Mouse (Mus musculus): ENCODE results near the gene Mrpl10. TPM values are rescaled to one million over a fixed set of nuclear protein-coding genes. Genes with fewer than 3 reads are reported as not detected.

Gene Mrpl10
- polyA plus RNA-seq, 1 experiment from 2014 or later = 71.3 TPM

DNA sequence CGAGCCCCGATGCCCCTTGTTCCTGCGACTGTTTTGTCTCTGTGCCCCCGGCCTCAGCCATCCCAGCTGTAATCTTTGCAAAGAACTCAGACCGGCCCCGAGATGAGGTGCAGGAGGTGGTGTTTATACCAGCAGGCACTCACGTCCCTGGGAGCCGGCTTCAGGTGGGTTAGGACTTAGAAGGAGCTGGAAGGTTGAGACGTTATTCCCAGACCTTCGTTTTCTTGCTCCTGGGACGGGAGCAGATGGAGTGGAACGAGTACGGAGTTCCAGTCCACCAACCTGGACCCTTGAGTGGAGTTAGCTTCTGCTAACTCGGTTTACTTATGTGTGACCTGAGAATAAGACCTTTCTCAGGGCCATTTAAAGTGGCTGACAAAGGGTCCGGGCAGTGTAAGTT is 10.9 kb upstream of the Mrpl10 start:
- H3K9ac ChIP-seq = peak overlapping the region; percentile 72
- WGBS = 23% methylated on average over 15 of the region's 15 CpGs
- peaks cover 16% of the 10 kb centered on the region; the same call in 1 of the 2 replicates for H3K36me3 ChIP-seq
- no peak overlapping the region for H3K27ac ChIP-seq (ENCODE audit: poor library complexity, severe bottlenecking)
- H3K4me2 ChIP-seq = peak overlapping the region; percentile 86
- no peak for ATAC-seq (ENCODE audit: insufficient number of reproducible peaks, low FRiP score)
- H3K9me3 ChIP-seq (replicated peaks) = no peaks in the 10 kb centered on the region
- peaks cover 16% of the 10 kb centered on the region for H3K4me1 ChIP-seq (replicated peaks)
- H3K4me3 ChIP-seq = peak overlapping the region; percentile 71
- H3K27me3 ChIP-seq (replicated peaks) = no peaks in the 10 kb centered on the region

DNA sequence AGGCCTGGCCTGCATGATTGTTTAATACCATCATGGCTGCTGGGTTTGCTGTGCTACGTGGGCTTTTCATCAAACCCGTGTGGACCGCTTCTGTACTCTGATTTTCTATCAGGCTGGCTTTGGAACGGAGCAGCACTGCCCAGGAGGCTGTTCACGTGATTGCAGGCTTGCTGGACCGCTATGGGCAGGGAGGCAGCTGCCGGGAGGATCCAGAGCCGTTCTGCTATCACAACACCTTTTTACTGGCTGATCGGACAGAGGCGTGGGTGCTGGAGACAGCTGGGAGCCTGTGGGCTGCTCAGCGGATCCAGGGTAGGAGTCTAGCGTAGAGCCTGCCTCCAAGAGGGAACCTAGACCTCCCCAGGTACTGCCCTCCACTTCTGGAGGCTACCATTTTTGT is 9.4 kb upstream of the Mrpl10 start:
- Histone ChIP-seq H3K9me3 (replicated peaks) (no peaks in the 10 kb centered on the region), H3K4me3 (no peak overlapping the region), H3K9ac (no peak overlapping the region), H3K27ac (ENCODE audit: poor library complexity, severe bottlenecking) (no peak overlapping the region), H3K36me3 (peaks cover 16% of the 10 kb centered on the region; the same call in 1 of the 2 replicates), H3K4me1 (replicated peaks) (peaks cover 8% of the 10 kb centered on the region), H3K27me3 (replicated peaks) (0 out of 2 replicates have a peak, but pooled peaks cover 4% of the 10 kb centered on the region), H3K4me2 (no peak overlapping the region)
- 63% methylated on average over 12 of the region's 12 CpGs for WGBS
- ATAC-seq (ENCODE audit: insufficient number of reproducible peaks, low FRiP score) = no peak

DNA sequence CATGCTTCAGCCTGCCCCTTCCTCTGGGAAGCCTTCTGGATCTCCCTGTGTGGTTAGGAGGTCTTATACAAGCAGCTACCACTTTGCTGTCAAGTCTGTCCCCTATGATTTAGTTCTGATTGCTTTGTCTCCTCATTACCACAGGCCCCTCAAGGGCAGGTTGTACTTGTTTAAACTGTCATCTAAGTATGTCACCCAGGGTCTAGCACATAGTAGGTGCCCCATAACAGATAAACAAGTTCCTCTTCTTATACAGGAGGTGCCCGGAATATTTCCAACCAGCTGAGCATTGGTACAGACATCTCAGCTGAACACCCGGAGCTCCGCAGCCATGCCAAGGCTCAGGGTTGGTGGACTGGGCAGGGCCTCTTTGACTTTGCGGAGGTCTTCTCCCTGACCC is 8.9 kb upstream of the Mrpl10 start:
- no peak for ATAC-seq (ENCODE audit: insufficient number of reproducible peaks, low FRiP score)

DNA sequence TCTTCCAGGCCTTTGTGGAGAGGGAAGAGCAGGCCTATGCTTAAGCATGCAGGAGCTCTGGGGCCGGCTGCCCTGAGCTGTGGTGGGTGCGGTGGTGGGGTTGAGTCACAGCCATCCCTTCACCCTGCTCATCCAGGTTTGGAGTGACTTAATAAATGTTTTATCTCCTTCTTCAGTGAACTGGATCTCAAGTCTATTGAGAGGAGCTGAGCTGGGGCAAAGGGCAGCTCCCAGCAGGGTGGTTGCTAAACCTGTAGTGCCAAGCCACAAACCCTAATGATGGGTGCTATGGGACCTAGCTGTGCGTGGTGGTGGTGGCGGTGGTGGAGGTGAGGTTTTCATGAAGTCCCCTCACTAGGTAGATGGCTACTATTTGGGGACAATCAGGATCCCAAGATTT is 7.6 kb upstream of the Mrpl10 start:
- peaks cover 8% of the 10 kb centered on the region for H3K4me1 ChIP-seq (replicated peaks)
- no peak overlapping the region for H3K9ac ChIP-seq
- no peaks in the 10 kb centered on the region for H3K9me3 ChIP-seq (replicated peaks)
- H3K27ac ChIP-seq (ENCODE audit: poor library complexity, severe bottlenecking) = no peak overlapping the region
- H3K4me2 ChIP-seq = no peak overlapping the region
- H3K27me3 ChIP-seq (replicated peaks) = 0 out of 2 replicates have a peak, but pooled peaks cover 4% of the 10 kb centered on the region
- H3K36me3 ChIP-seq = peaks cover 16% of the 10 kb centered on the region; the same call in 1 of the 2 replicates
- no peak for ATAC-seq (ENCODE audit: insufficient number of reproducible peaks, low FRiP score)
- no peak overlapping the region for H3K4me3 ChIP-seq
- WGBS = 91% methylated on average over 4 of the region's 4 CpGs

More for the DNA sequence above, 8.9 kb upstream of the Mrpl10 start:
- Histone ChIP-seq H3K9ac (0 out of 2 replicates have a peak overlapping the region, but pooled peaks have one; percentile 14), H3K4me1 (replicated peaks) (peaks cover 8% of the 10 kb centered on the region), H3K27me3 (replicated peaks) (0 out of 2 replicates have a peak, but pooled peaks cover 4% of the 10 kb centered on the region), H3K4me2 (no peak overlapping the region), H3K4me3 (no peak overlapping the region), H3K36me3 (peaks cover 16% of the 10 kb centered on the region; the same call in 1 of the 2 replicates), H3K9me3 (replicated peaks) (no peaks in the 10 kb centered on the region), H3K27ac (ENCODE audit: poor library complexity, severe bottlenecking) (no peak overlapping the region)
- 88% methylated on average over 4 of the region's 4 CpGs for WGBS

DNA sequence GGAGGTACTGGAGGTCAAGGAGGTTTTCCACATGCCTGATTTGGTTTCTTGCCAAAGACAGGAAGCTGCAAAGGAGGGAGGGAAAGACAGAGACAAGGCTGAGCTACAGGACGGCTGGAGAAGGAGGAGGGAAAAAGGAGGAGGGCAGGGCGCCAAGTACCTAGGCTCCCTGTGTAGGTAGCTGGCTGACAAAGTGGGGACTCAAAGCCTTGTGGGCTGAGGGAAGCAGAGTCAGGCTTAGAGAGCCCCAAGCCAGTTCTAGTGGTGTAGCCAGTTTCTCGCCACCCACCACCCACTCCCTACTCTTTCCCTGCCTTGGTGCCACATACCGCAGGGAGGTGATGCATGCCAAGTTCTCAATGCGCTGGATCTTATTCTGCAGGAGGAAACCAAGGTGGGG is 5.2 kb upstream of the Mrpl10 start:
- peaks cover 3% of the 10 kb centered on the region; the same call in 1 of the 2 replicates for H3K4me1 ChIP-seq (replicated peaks)
- no peak overlapping the region for H3K4me3 ChIP-seq
- WGBS = 73% methylated on average over 5 of the region's 5 CpGs
- no peak overlapping the region for H3K9ac ChIP-seq
- H3K4me2 ChIP-seq = no peak overlapping the region
- H3K36me3 ChIP-seq = peaks cover 16% of the 10 kb centered on the region; the same call in 1 of the 2 replicates
- H3K9me3 ChIP-seq (replicated peaks) = no peaks in the 10 kb centered on the region
- H3K27ac ChIP-seq (ENCODE audit: poor library complexity, severe bottlenecking) = no peak overlapping the region
- 0 out of 2 replicates have a peak, but pooled peaks cover 4% of the 10 kb centered on the region for H3K27me3 ChIP-seq (replicated peaks)
- no peak for ATAC-seq (ENCODE audit: insufficient number of reproducible peaks, low FRiP score)

DNA sequence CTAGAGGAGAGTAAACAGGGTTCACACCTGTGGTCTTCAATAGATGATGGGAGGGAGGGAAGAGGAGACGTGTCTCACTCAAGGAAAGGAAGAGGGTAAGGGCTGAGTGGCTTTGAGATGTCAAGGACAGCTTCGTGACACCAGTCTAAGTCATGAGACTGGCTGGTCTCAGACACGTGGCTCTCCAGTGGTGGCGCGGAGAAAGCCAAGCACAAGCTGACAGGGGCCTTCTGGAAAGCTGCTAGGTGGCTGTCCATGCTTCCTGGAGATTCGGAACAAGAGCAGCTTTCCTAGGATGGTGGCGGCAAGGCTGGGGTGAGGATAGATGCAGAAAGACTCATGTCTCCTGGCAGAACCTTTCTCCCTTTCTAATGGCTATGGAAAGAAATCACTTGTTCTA is 2.5 kb upstream of the Mrpl10 start:
- no peak for ATAC-seq (ENCODE audit: insufficient number of reproducible peaks, low FRiP score)
- no peak overlapping the region for H3K4me3 ChIP-seq
- H3K4me1 ChIP-seq (replicated peaks) = peaks cover 12% of the 10 kb centered on the region
- 0 out of 2 replicates have a peak, but pooled peaks cover 4% of the 10 kb centered on the region for H3K27me3 ChIP-seq (replicated peaks)
- peaks cover 6% of the 10 kb centered on the region; the same call in 1 of the 2 replicates for H3K36me3 ChIP-seq
- H3K9me3 ChIP-seq (replicated peaks) = no peaks in the 10 kb centered on the region
- H3K4me2 ChIP-seq = no peak overlapping the region
- WGBS = 55% methylated on average over 7 of the region's 7 CpGs
- no peak overlapping the region for H3K27ac ChIP-seq (ENCODE audit: poor library complexity, severe bottlenecking)
- H3K9ac ChIP-seq = no peak overlapping the region

DNA sequence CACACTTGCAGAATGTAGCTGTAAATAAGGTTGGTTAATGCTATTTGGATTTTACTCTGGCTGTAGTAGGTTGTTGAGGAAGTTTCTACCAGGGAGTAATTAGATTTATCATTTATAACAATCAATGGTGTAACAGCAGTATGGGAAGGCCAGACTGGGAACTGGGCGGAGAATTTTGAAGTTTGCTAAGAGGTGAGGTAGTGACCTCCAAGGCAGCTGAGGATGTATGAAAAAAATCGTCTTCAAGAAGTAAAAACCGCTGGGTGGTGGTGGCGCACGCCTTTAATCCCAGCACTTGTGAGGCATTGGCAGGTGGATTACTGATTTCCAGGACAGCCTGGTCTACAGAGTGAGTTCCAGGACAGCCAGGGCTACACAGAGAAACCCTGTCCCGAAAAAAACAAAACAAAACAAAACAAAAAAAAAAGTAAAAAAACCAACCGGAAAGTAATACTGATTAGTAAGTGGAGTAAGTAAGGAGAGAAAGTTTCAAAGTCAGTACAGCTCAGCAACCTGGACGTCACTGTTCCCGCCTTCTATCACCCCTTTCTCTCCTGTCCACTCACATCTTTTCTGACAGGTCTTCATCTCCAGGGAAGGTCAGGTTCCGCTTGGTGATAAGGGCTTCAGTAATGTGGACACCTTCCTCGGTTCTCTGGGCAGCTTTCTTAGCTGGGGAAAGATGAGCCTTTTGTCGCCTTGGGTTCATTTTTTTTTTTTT is 899 bp upstream of the Mrpl10 start:
- Histone ChIP-seq H3K36me3 (peaks cover 19% of the 10 kb centered on the region), H3K27me3 (replicated peaks) (0 out of 2 replicates have a peak, but pooled peaks cover 4% of the 10 kb centered on the region), H3K4me1 (replicated peaks) (peaks cover 12% of the 10 kb centered on the region), H3K4me2 (peak overlapping the region; percentile 96), H3K4me3 (peak overlapping the region; percentile 98), H3K27ac (ENCODE audit: poor library complexity, severe bottlenecking) (no peak overlapping the region), H3K9me3 (replicated peaks) (no peaks in the 10 kb centered on the region), H3K9ac (0 out of 2 replicates have a peak overlapping the region, but pooled peaks have one; percentile 14)
- no peak for ATAC-seq (ENCODE audit: insufficient number of reproducible peaks, low FRiP score)
- WGBS = 40% methylated on average over 12 of the region's 12 CpGs

DNA sequence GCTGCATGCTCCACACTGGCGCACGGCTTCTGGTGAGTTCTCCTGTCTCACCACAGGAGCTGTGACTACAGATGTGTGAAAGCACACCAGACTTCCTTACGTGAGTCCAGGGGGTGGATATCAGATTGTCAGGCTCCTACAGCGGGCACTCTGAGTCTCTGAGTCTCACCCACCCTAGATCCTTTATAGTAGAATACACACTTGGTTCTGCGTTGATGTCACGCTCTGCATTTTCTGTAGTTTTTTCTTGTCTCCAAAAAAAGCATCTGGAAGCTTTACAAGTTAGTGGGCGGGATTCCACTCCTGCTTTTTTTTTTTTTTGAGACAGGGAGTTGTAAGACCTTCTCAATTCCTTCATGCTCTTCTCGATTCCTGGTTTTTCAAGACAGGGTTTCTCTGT is 3.5 kb downstream of the Mrpl10 start:
- H3K4me2 ChIP-seq = no peak overlapping the region
- 90% methylated on average over 8 of the region's 8 CpGs for WGBS
- no peaks in the 10 kb centered on the region for H3K27me3 ChIP-seq (replicated peaks)
- ATAC-seq (ENCODE audit: insufficient number of reproducible peaks, low FRiP score) = no peak
- H3K9ac ChIP-seq = no peak overlapping the region
- H3K27ac ChIP-seq (ENCODE audit: poor library complexity, severe bottlenecking) = no peak overlapping the region
- peaks cover 44% of the 10 kb centered on the region for H3K36me3 ChIP-seq
- H3K9me3 ChIP-seq (replicated peaks) = no peaks in the 10 kb centered on the region
- H3K4me3 ChIP-seq = no peak overlapping the region
- H3K4me1 ChIP-seq (replicated peaks) = peaks cover 12% of the 10 kb centered on the region

DNA sequence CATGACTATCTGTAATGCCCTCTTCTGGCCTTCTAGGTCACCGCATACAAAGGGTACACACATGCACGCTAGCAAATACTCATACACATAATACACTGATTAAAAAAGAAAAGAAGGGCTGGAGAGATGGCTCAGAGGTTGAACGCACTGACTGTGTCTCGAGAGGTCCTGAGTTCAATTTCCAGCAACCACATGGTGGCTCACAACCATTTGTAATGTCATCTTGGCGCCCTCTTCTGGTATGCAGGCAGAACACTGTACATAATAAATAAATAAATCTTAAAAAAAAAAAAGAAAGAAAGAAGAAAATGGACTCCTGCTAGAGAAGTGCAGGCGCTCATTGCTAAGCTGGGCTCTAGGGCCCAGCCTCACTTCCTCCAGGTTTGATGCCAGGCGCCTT is 4.5 kb downstream of the Mrpl10 start:
- Histone ChIP-seq H3K36me3 (peaks cover 44% of the 10 kb centered on the region), H3K9me3 (replicated peaks) (no peaks in the 10 kb centered on the region), H3K4me2 (no peak overlapping the region), H3K4me3 (no peak overlapping the region), H3K4me1 (replicated peaks) (peaks cover 15% of the 10 kb centered on the region), H3K9ac (no peak overlapping the region), H3K27me3 (replicated peaks) (no peaks in the 10 kb centered on the region), H3K27ac (ENCODE audit: poor library complexity, severe bottlenecking) (no peak overlapping the region)
- ATAC-seq (ENCODE audit: insufficient number of reproducible peaks, low FRiP score) = no peak
- WGBS = 81% methylated on average over 7 of the region's 7 CpGs

DNA sequence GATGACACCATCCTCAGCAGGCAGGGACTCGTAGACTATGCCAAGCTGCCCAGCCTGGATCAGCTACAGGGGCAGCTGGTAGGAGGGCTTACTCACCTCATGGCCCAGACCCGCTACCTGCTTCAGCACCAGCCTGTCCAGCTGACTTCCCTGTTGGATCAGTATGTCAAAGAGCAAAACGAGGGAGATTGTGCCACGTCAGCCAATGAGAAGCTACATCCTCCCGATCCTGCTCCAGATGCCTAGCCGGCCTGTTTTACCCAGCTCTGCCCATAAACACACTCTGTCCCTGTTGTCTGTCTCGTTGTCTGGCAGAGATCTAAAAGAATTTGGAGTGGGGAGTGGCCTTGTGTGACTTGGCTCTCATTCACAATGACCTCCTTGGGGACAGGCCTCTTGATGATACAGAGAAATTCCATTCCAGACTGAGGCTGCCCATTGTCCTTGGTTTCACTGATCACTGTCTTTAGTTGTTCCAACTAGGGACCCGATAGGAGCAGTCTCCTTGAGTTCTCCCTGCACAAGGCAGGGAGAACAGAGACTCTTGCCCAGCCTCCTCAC is 6.8 kb downstream of the Mrpl10 start:
- H3K4me2 ChIP-seq = no peak overlapping the region
- no peak for ATAC-seq (ENCODE audit: insufficient number of reproducible peaks, low FRiP score)
- H3K9ac ChIP-seq = no peak overlapping the region; the same call in 1 of the 2 replicates
- H3K4me1 ChIP-seq (replicated peaks) = peaks cover 18% of the 10 kb centered on the region
- no peaks in the 10 kb centered on the region for H3K27me3 ChIP-seq (replicated peaks)
- H3K36me3 ChIP-seq = peaks cover 53% of the 10 kb centered on the region
- H3K4me3 ChIP-seq = no peak overlapping the region
- 78% methylated on average over 8 of the region's 8 CpGs for WGBS
- no peak overlapping the region for H3K27ac ChIP-seq (ENCODE audit: poor library complexity, severe bottlenecking)
- H3K9me3 ChIP-seq (replicated peaks) = no peaks in the 10 kb centered on the region

DNA sequence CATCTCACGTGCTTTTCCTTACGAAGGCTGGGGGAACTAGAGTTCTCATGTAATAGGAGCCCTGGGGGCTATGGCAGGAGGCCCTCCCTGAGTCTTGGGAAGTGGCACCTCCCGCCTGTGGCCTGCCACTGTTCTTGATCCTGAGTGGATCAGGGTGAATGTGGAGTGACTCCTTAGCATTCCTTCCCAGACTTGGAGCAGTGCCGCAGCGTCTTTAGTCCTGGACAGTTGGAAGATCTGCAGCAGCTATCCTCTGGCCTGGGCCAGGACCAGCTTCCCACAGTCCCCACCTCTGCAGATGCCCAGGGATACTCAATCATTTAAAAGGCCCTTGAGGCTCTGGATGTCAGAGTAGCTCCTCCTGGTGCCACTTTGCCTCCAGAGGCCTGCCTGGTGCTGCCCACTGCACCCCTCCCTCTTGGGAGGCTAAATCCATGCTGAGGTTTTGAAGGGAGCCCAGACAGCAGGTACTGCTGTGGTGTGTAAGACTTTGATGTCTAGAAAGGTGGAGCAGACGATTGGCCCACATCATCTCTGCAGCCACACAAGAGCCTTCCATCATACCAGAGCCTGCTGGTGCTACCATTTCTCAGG is 8.2 kb downstream of the Mrpl10 start:
- WGBS = 77% methylated on average over 6 of the region's 6 CpGs
- no peak overlapping the region for H3K27ac ChIP-seq (ENCODE audit: poor library complexity, severe bottlenecking)
- H3K9me3 ChIP-seq (replicated peaks) = no peaks in the 10 kb centered on the region
- no peak overlapping the region for H3K4me3 ChIP-seq
- no peak overlapping the region for H3K4me2 ChIP-seq
- H3K4me1 ChIP-seq (replicated peaks) = peaks cover 18% of the 10 kb centered on the region
- peak overlapping the region; percentile 26; the same call in 1 of the 2 replicates for H3K9ac ChIP-seq
- peaks cover 54% of the 10 kb centered on the region for H3K36me3 ChIP-seq
- no peaks in the 10 kb centered on the region for H3K27me3 ChIP-seq (replicated peaks)
- no peak for ATAC-seq (ENCODE audit: insufficient number of reproducible peaks, low FRiP score)
